Mouse (Mus musculus) liver (tissue): Measurements from ENCODE around the gene Sema4a.

Experiments used
- DNase-seq: peaks from one replicate; pipeline ENCODE4 v3.0.0-alpha.2; 2020; ENCODE audit warnings: mixed read lengths

Sema4a gene

GRCm38 (mm10) chr3:88486043-88486442 lies 25.1 kb upstream of the Sema4a start:
- no peak for DNase-seq

GRCm38 (mm10) chr3:88484597-88485316 lies 23.8 kb upstream of the Sema4a start:
- no peak for DNase-seq

GRCm38 (mm10) chr3:88483621-88484020 lies 22.6 kb upstream of the Sema4a start:
- DNase-seq, result peak; percentile 84

- no peak for DNase-seq
These were observed 22.2 kb upstream of the Sema4a start for GRCm38 (mm10) chr3:88483141-88483540.

DNA sequence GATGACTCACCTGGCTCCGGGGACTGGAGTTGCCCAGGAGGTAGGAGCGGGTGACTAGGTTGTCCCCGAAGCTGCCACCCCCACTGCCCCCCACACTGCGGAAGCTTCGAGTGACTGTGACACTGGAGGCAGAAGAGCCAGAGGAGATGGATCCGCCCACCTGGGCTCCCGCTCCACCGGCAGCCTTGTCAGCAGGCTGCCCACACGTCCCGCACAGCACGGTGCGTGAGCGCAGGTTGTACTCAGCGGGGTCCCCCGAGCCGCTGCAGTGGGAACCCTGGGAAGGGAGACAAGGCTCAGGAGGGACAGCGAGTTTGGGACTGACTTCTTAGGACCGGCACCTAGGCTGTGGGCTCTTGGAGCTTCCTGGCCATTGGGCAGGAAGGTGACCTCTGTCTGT lies 21.4 kb upstream of the Sema4a start:
- no peak for DNase-seq

GRCm38 (mm10) chr3:88481372-88482040 lies 20.5 kb upstream of the Sema4a start:
- DNase-seq, result no peak

GRCm38 (mm10) chr3:88480679-88481078 lies 19.7 kb upstream of the Sema4a start:
- no peak for DNase-seq

GRCm38 (mm10) chr3:88479828-88480227 lies 18.8 kb upstream of the Sema4a start:
- DNase-seq, result no peak

GRCm38 (mm10) chr3:88479163-88479562 lies 18.2 kb upstream of the Sema4a start:
- no peak for DNase-seq

DNA sequence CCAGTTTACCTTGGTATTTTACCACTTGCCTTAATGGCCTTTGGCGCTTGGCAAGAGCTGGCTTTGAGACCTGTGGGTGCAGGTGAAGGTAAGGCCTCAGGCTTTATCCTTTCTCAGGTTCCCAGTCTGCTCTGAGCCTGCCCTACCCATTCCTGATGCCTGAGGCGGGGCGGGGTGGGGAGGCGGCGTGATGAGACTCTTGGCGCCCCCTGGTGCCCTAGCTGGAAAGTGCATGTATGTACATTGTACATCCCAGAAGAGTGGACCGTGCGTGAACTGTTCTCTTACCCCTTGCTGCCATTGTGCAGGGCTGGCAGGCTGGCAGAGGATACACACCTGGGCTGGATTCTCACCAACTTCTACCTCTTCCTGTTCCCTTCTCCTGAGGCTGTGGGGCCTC lies 16.8 kb upstream of the Sema4a start:
- DNase-seq, result peak; percentile 88

DNA sequence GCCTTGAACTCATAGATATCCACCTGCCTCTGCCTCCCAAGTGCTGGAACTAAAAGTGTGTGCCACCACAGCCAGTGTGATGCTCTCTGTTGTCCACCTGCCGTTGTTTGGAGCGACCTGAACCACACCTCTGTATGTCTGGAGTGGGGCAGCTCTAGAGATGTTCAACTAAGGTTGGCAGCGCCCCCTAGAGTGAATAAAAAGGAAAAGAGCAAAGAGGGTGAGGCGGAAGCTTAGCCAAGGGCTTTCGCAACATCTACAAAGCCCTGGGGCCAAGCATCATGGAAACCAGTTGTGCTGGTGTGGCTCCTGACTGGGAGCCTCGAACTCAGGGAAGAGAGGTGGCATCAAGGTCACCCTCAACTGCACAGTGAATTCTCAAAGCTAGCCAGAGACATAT lies 15.4 kb upstream of the Sema4a start:
- DNase-seq, result no peak

- no peak for DNase-seq
These were observed 12.6 kb upstream of the Sema4a start for GRCm38 (mm10) chr3:88473571-88473970.

GRCm38 (mm10) chr3:88473020-88473419 lies 12.0 kb upstream of the Sema4a start:
- no peak for DNase-seq

DNA sequence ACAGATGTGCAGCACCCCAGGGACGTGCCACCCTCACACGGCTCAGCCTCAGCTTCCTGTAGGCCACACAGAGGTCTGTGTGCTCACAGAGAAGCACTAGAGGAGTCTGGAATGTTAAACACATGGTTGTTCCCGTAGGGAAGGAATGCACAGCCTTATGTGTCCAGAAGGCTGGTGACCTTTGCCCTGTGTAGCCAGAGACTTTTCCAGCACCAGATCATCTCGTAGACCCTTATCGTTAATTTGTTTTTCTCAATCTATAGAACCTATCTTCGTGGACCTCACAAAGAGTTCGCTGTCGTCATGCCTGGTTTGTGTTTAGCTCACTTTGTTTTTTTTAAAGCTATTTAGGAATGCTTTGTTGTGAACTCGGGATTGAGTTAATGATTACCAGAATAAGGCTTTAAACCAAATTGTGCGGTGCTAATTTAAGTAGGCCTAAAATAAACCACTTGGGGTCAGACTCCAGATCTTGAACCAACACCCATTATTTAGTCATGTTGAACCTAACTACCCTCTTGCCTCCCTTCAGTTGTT lies 10.0 kb upstream of the Sema4a start:
- DNase-seq, result no peak

GRCm38 (mm10) chr3:88469466-88469865 lies 8.5 kb upstream of the Sema4a start:
- no peak for DNase-seq

GRCm38 (mm10) chr3:88467116-88467824 lies 6.3 kb upstream of the Sema4a start:
- DNase-seq, result peak; percentile 90

DNA sequence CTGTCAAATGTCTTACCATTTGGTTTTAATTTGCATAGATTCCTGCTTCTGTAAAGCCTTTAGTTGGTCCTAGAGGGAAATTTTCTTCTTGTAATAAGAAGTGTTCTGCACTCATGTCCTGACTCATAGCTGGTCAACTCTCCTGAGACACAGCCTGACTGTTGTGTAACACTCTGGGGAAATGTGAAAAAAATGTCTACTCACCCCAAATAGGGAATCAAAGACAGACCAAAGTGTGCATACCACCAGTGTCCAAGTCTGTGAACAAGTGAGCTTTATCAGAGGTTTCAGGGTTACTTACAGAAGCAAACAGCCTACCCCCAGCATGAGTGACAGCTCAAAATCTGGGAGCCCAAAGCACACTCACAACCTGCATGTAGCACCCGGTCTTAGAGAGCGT lies 4.1 kb upstream of the Sema4a start:
- DNase-seq, result no peak

GRCm38 (mm10) chr3:88464425-88464824 lies 3.4 kb upstream of the Sema4a start:
- DNase-seq, result no peak

- no peak for DNase-seq
These were observed 953 bp downstream of the Sema4a start for GRCm38 (mm10) chr3:88460029-88460428.

GRCm38 (mm10) chr3:88458778-88459219 lies 2.2 kb downstream of the Sema4a start:
- DNase-seq, result no peak

- no peak for DNase-seq
These were observed 4.0 kb downstream of the Sema4a start for GRCm38 (mm10) chr3:88456746-88457532.

DNA sequence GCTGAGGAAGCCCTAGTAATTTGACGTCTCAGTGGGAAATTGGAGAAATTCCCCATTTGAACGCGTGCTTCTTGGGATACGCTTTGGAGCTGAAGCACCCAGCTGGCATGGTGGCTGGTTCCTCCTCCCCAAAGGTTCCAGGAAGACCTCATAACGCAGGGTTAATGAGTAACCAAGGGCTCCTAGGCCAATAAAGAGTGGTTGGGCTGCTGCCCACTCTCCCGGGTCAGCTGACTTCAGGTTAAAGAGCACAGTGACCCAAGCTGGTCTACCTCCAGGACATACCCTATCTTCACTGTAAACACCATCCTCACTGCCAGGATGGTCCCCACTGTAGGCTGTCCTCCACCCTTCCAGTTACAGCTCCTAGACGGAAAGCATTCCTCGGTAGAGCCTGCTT lies 4.7 kb downstream of the Sema4a start:
- peak; percentile 46 for DNase-seq
